In genomic region chr10:75566321-75566720, GRCm38 (mm10) we compare ENCODE assay signal across 17 mouse cellular contexts. TPM values are rescaled to one million over a fixed set of nuclear protein-coding genes. Genes with fewer than 3 reads are reported as not detected.
DNase-seq lines count a peak whose midpoint lies in the region; ATAC-seq and TF ChIP-seq lines count a peak whose summit lies in the region.
"Had no signal": no experiment of that assay in that cellular context is flagged by ENCODE, and none has a peak within 500 bp of the region (broad histone marks: within the 10 kb centered on the region; RNA-seq: fewer than 3 reads in every experiment).

No protein-coding gene starts in this region.

- 85% methylated on average over 5 of the region's 5 CpGs for WGBS in forebrain, postnatal 0 days
- WGBS in forebrain, embryonic 16.5 days = 84% methylated on average over 5 of the region's 5 CpGs
- 74% methylated on average over 5 of the region's 5 CpGs for WGBS in stomach, embryonic 16.5 days
- 81% methylated on average over 5 of the region's 5 CpGs for WGBS in stomach, postnatal 0 days
- 43% methylated on average over 5 of the region's 5 CpGs for WGBS in bone marrow, adult 2 months

- no peaks in the 10 kb centered on the region for H3K36me3 ChIP-seq in forebrain, postnatal 0 days (ENCODE audit: insufficient read depth)
- no peaks in the 10 kb centered on the region for H3K36me3 ChIP-seq in forebrain, embryonic 16.5 days (ENCODE audit: control insufficient read depth, insufficient read depth)
- no peaks in the 10 kb centered on the region for H3K36me3 ChIP-seq in stomach, embryonic 16.5 days (ENCODE audit: control insufficient read depth, insufficient read depth, low read length)
- no peaks in the 10 kb centered on the region for H3K36me3 ChIP-seq in stomach, postnatal 0 days (ENCODE audit: control insufficient read depth, insufficient read depth, low read length)
- H3K36me3 ChIP-seq: heart, embryonic 15.5 days; hindbrain, embryonic 13.5 days had no signal

- intact Hi-C loops in gastrocnemius, postnatal 36 days (cut with DNase I) = no loop called here

- no peaks in the 10 kb centered on the region for H3K4me1 ChIP-seq in forebrain, postnatal 0 days (ENCODE audit: insufficient read depth)
- no peaks in the 10 kb centered on the region for H3K4me1 ChIP-seq in forebrain, embryonic 16.5 days (replicated peaks; ENCODE audit: control insufficient read depth, insufficient read depth, low read length)
- peaks cover 3% of the 10 kb centered on the region; the same call in 1 of the 2 replicates for H3K4me1 ChIP-seq in stomach, embryonic 16.5 days (ENCODE audit: control insufficient read depth, insufficient read depth, low read length)
- H3K4me1 ChIP-seq in stomach, postnatal 0 days (replicated peaks; ENCODE audit: control insufficient read depth, insufficient read depth) = no peaks in the 10 kb centered on the region
- H3K4me1 ChIP-seq in bone marrow, adult 2 months (ENCODE audit: control insufficient read depth, insufficient read depth, low read length) = peaks cover 3% of the 10 kb centered on the region; the same call in 1 of the 2 replicates

- H3K27me3 ChIP-seq in forebrain, postnatal 0 days (ENCODE audit: insufficient read depth, low read length) = no peaks in the 10 kb centered on the region
- no peaks in the 10 kb centered on the region for H3K27me3 ChIP-seq in forebrain, embryonic 16.5 days (replicated peaks; ENCODE audit: control insufficient read depth, insufficient read depth, low read length)
- H3K27me3 ChIP-seq in stomach, embryonic 16.5 days (ENCODE audit: control insufficient read depth, insufficient read depth, low read length) = peaks cover 5% of the 10 kb centered on the region
- no peaks in the 10 kb centered on the region for H3K27me3 ChIP-seq in stomach, postnatal 0 days (ENCODE audit: control insufficient read depth, insufficient read depth, low read length)

- no peak overlapping the region for H3K27ac ChIP-seq in forebrain, postnatal 0 days (ENCODE audit: low read depth, low read length)
- no peak overlapping the region for H3K27ac ChIP-seq in forebrain, embryonic 16.5 days (ENCODE audit: low read length)
- 0 out of 2 replicates have a peak overlapping the region, but pooled peaks have one; percentile 42 for H3K27ac ChIP-seq in stomach, embryonic 16.5 days (ENCODE audit: low read length)
- no peak overlapping the region for H3K27ac ChIP-seq in stomach, postnatal 0 days (replicated peaks)
- peak overlapping the region; percentile 86 for H3K27ac ChIP-seq in bone marrow, adult 2 months (ENCODE audit: control insufficient read depth, insufficient read depth, low read depth, low read length, poor library complexity)
- H3K27ac ChIP-seq: heart, embryonic 15.5 days; hindbrain, embryonic 13.5 days; liver, embryonic 14.5 days had no signal

- H3K9me3 ChIP-seq in forebrain, postnatal 0 days (ENCODE audit: low read length) = no peaks in the 10 kb centered on the region
- no peaks in the 10 kb centered on the region for H3K9me3 ChIP-seq in forebrain, embryonic 16.5 days (ENCODE audit: control insufficient read depth, low read length)
- H3K9me3 ChIP-seq in stomach, embryonic 16.5 days (replicated peaks; ENCODE audit: control insufficient read depth, low read length) = no peaks in the 10 kb centered on the region
- no peaks in the 10 kb centered on the region for H3K9me3 ChIP-seq in stomach, postnatal 0 days (ENCODE audit: control insufficient read depth, low read length)
- H3K9me3 ChIP-seq: heart, embryonic 15.5 days; hindbrain, embryonic 13.5 days had no signal

- no peak for TF ChIP-seq POLR2A in bone marrow, adult 2 months (IDR thresholded peaks at IDR 0.05; ENCODE audit: borderline replicate concordance, control insufficient read depth, low read depth, low read length)

- TF ChIP-seq CTCF in forebrain, postnatal 0 days (IDR thresholded peaks at IDR 0.05; ENCODE audit: low read depth) = peak; percentile 14; the same call in 1 of the 2 replicates
- TF ChIP-seq CTCF in stomach, postnatal 0 days (IDR thresholded peaks at IDR 0.05; ENCODE audit: low read depth) = no peak
- no peak for TF ChIP-seq CTCF in bone marrow, adult 2 months (IDR thresholded peaks at IDR 0.05; ENCODE audit: control insufficient read depth, insufficient read depth, low read length)

- no peak for DNase-seq in forebrain, postnatal 0 days
- DNase-seq in stomach, postnatal 0 days (ENCODE audit: low spot score) = no peak
- DNase-seq in natural killer cell, adult 2 months (ENCODE audit: low spot score in 2 of 2) = peak; percentile 24 to 28
- no peak for DNase-seq in lung, adult 18-20 months
- DNase-seq in gastrocnemius, postnatal 36 days = no peak
- DNase-seq: adrenal gland, postnatal 25 days; cerebellum, adult 11-12 months; right cerebral cortex, postnatal 14 days had no signal

- no peak for TF ChIP-seq EP300 in stomach, postnatal 0 days (optimal IDR thresholded peaks at IDR 0.05)

- peak; percentile 29; the same call in 1 of the 2 replicates for ATAC-seq in forebrain, postnatal 0 days
- ATAC-seq in forebrain, embryonic 16.5 days = no peak
- ATAC-seq in stomach, embryonic 16.5 days (ENCODE audit: insufficient read depth, low FRiP score) = no peak
- ATAC-seq in stomach, postnatal 0 days (ENCODE audit: low FRiP score, low TSS enrichment) = no peak

- no peak overlapping the region for H3K4me3 ChIP-seq in forebrain, postnatal 0 days (ENCODE audit: low read depth, low read length)
- H3K4me3 ChIP-seq in forebrain, embryonic 16.5 days (replicated peaks; ENCODE audit: low read length) = no peak overlapping the region
- H3K4me3 ChIP-seq in stomach, embryonic 16.5 days (replicated peaks; ENCODE audit: low read length) = no peak overlapping the region
- no peak overlapping the region for H3K4me3 ChIP-seq in stomach, postnatal 0 days (ENCODE audit: low read depth, low read length)
- no peak overlapping the region for H3K4me3 ChIP-seq in bone marrow, adult 2 months (replicated peaks; ENCODE audit: control insufficient read depth, low read depth, low read length)
- H3K4me3 ChIP-seq: heart, embryonic 15.5 days; hindbrain, embryonic 13.5 days had no signal

- H3K9ac ChIP-seq in forebrain, postnatal 0 days = no peak overlapping the region
- no peak overlapping the region for H3K9ac ChIP-seq in forebrain, embryonic 16.5 days (replicated peaks; ENCODE audit: low read depth, low read length)
- H3K9ac ChIP-seq in stomach, embryonic 16.5 days (ENCODE audit: low read length) = no peak overlapping the region
- no peak overlapping the region for H3K9ac ChIP-seq in stomach, postnatal 0 days (ENCODE audit: low read length)
- H3K9ac ChIP-seq: heart, embryonic 15.5 days; hindbrain, embryonic 13.5 days; liver, embryonic 14.5 days had no signal

- no peak overlapping the region for H3K4me2 ChIP-seq in forebrain, postnatal 0 days (ENCODE audit: low read depth)
- H3K4me2 ChIP-seq in forebrain, embryonic 16.5 days (ENCODE audit: low read length) = no peak overlapping the region
- no peak overlapping the region for H3K4me2 ChIP-seq in stomach, embryonic 16.5 days (ENCODE audit: low read depth, low read length)
- no peak overlapping the region for H3K4me2 ChIP-seq in stomach, postnatal 0 days (replicated peaks; ENCODE audit: low read depth)
- H3K4me2 ChIP-seq: heart, embryonic 15.5 days; hindbrain, embryonic 13.5 days had no signal

RNA-seq across cellular contexts. Expression of gene Ggt1, which starts 4.9 kb away (rescaled TPM):
- 1.0 and 3.8 TPM in 2 replicates for total RNA-seq in forebrain, postnatal 0 days (2014; rRNA removed)
- 0.86 and 2.3 TPM in 2 replicates for polyA plus RNA-seq in forebrain, postnatal 0 days (2015; fragmentation: Nextera tagmentation; extraction: Ambion mirVana)
- polyA plus RNA-seq in forebrain, embryonic 16.5 days (2015; fragmentation: Nextera tagmentation; extraction: Ambion mirVana) = 0.53 and 1.0 TPM in 2 replicates
- polyA plus RNA-seq in stomach, embryonic 16.5 days (2015; fragmentation: Nextera tagmentation; extraction: Ambion mirVana) = 35.1 and 35.4 TPM in 2 replicates
- polyA plus RNA-seq in stomach, postnatal 0 days (2015; fragmentation: Nextera tagmentation; extraction: Ambion mirVana) = 1.9 and 2.1 TPM in 2 replicates
- 5.2 and 11.4 TPM in 2 replicates for polyA plus RNA-seq in bone marrow, adult 2 months (2011; ENCODE audit: insufficient read depth, insufficient read length, low replicate concordance, missing spikeins)
- under 1 TPM in 1 of 2 experiments, not detected in 1; 0.33 TPM for total RNA-seq in gastrocnemius, postnatal 36 days (2021)
- total RNA-seq: adrenal gland, postnatal 25 days; monocyte, adult 5-6 weeks had no signal

RNA-seq across cellular contexts. Expression of gene Lrrc75b, which starts 6.2 kb away (rescaled TPM):
- 20.0 and 24.2 TPM in 2 replicates for total RNA-seq in forebrain, postnatal 0 days (2014; rRNA removed)
- polyA plus RNA-seq in forebrain, postnatal 0 days (2015; fragmentation: Nextera tagmentation; extraction: Ambion mirVana) = 17.9 and 23.2 TPM in 2 replicates
- 18.0 and 23.4 TPM in 2 replicates for polyA plus RNA-seq in forebrain, embryonic 16.5 days (2015; fragmentation: Nextera tagmentation; extraction: Ambion mirVana)
- polyA plus RNA-seq in stomach, embryonic 16.5 days (2015; fragmentation: Nextera tagmentation; extraction: Ambion mirVana) = 1.2 and 2.0 TPM in 2 replicates
- polyA plus RNA-seq in stomach, postnatal 0 days (2015; fragmentation: Nextera tagmentation; extraction: Ambion mirVana) = 0.73 and 0.93 TPM in 2 replicates
- 0.42 TPM in 1 of 2 replicates, not detected in the other for polyA plus RNA-seq in bone marrow, adult 2 months (2011; ENCODE audit: insufficient read depth, insufficient read length, low replicate concordance, missing spikeins)
- under 1 TPM; 0.20 to 0.64 TPM for total RNA-seq in gastrocnemius, postnatal 36 days (2021)
- total RNA-seq: granulocyte monocyte progenitor cell, adult 5-6 weeks; monocyte, adult 5-6 weeks had no signal

RNA-seq across cellular contexts. Expression of gene Ggt5, which starts 22.8 kb away (rescaled TPM):
- 3.2 and 4.3 TPM in 2 replicates for total RNA-seq in forebrain, postnatal 0 days (2014; rRNA removed)
- polyA plus RNA-seq in forebrain, postnatal 0 days (2015; fragmentation: Nextera tagmentation; extraction: Ambion mirVana) = 1.5 and 2.6 TPM in 2 replicates
- polyA plus RNA-seq in forebrain, embryonic 16.5 days (2015; fragmentation: Nextera tagmentation; extraction: Ambion mirVana) = 2.0 and 3.7 TPM in 2 replicates
- polyA plus RNA-seq in stomach, embryonic 16.5 days (2015; fragmentation: Nextera tagmentation; extraction: Ambion mirVana) = 4.3 and 6.5 TPM in 2 replicates
- polyA plus RNA-seq in stomach, postnatal 0 days (2015; fragmentation: Nextera tagmentation; extraction: Ambion mirVana) = 2.6 and 2.8 TPM in 2 replicates
- polyA plus RNA-seq in bone marrow, adult 2 months (2011; ENCODE audit: insufficient read depth, insufficient read length, low replicate concordance, missing spikeins) = 13.4 and 23.1 TPM in 2 replicates
- total RNA-seq in gastrocnemius, postnatal 36 days (2021) = 1 to 10 TPM; 3.0 to 5.2 TPM
- polyA plus RNA-seq: C2C12 had no signal

RNA-seq across cellular contexts. Expression of gene Gucd1, which starts 48.5 kb away (rescaled TPM):
- total RNA-seq in forebrain, postnatal 0 days (2014; rRNA removed) = 36.2 and 44.9 TPM in 2 replicates
- 12.2 and 16.0 TPM in 2 replicates for polyA plus RNA-seq in forebrain, postnatal 0 days (2015; fragmentation: Nextera tagmentation; extraction: Ambion mirVana)
- 17.3 and 22.2 TPM in 2 replicates for polyA plus RNA-seq in forebrain, embryonic 16.5 days (2015; fragmentation: Nextera tagmentation; extraction: Ambion mirVana)
- polyA plus RNA-seq in stomach, embryonic 16.5 days (2015; fragmentation: Nextera tagmentation; extraction: Ambion mirVana) = 24.7 and 26.7 TPM in 2 replicates
- polyA plus RNA-seq in stomach, postnatal 0 days (2015; fragmentation: Nextera tagmentation; extraction: Ambion mirVana) = 14.6 and 14.9 TPM in 2 replicates
- polyA plus RNA-seq in bone marrow, adult 2 months (2011; ENCODE audit: insufficient read depth, insufficient read length, low replicate concordance, missing spikeins) = 37.6 and 48.3 TPM in 2 replicates
- 10 to 100 TPM; 55.5 to 71.5 TPM for total RNA-seq in gastrocnemius, postnatal 36 days (2021)

RNA-seq across cellular contexts. Expression of gene Snrpd3, which starts 49.0 kb away (rescaled TPM):
- 24.4 and 31.6 TPM in 2 replicates for total RNA-seq in forebrain, postnatal 0 days (2014; rRNA removed)
- 144 and 167 TPM in 2 replicates for polyA plus RNA-seq in forebrain, postnatal 0 days (2015; fragmentation: Nextera tagmentation; extraction: Ambion mirVana)
- polyA plus RNA-seq in forebrain, embryonic 16.5 days (2015; fragmentation: Nextera tagmentation; extraction: Ambion mirVana) = 135 and 147 TPM in 2 replicates
- polyA plus RNA-seq in stomach, embryonic 16.5 days (2015; fragmentation: Nextera tagmentation; extraction: Ambion mirVana) = 115 and 134 TPM in 2 replicates
- polyA plus RNA-seq in stomach, postnatal 0 days (2015; fragmentation: Nextera tagmentation; extraction: Ambion mirVana) = 70.2 and 70.3 TPM in 2 replicates
- 139 and 156 TPM in 2 replicates for polyA plus RNA-seq in bone marrow, adult 2 months (2011; ENCODE audit: insufficient read depth, insufficient read length, low replicate concordance, missing spikeins)
- total RNA-seq in gastrocnemius, postnatal 36 days (2021) = 10 to 100 TPM; 62.0 to 74.5 TPM

Comparison
In these comparisons a context has a peak if more than half of its experiments do, and no peak if none do; other contexts are left out.
1. H3K27ac ChIP-seq: peak in stomach, embryonic 16.5 days (single experiment) and bone marrow, adult 2 months (single experiment); none in forebrain, postnatal 0 days (single experiment), forebrain, embryonic 16.5 days (single experiment) and stomach, postnatal 0 days (single experiment).
2. DNase-seq: peak in natural killer cell, adult 2 months (2 of 2); none in forebrain, postnatal 0 days (single experiment), stomach, postnatal 0 days (single experiment), lung, adult 18-20 months (0 of 2) and gastrocnemius, postnatal 36 days (0 of 2).